Mouse (Mus musculus): Measurements from ENCODE around the gene Cox19. TPM values are rescaled to one million over a fixed set of nuclear protein-coding genes. Genes with fewer than 3 reads are reported as not detected.

Gene Cox19
- polyA plus RNA-seq (2017; shearing (Covaris generic)), result 10 to 100 TPM; 51.7 to 52.5 TPM

GRCm38 (mm10) chr5:139351134-139351533 is at the start of gene Cox19:
Gene Cox19, minus strand, starts transcription at chr5:139351418.

DNA sequence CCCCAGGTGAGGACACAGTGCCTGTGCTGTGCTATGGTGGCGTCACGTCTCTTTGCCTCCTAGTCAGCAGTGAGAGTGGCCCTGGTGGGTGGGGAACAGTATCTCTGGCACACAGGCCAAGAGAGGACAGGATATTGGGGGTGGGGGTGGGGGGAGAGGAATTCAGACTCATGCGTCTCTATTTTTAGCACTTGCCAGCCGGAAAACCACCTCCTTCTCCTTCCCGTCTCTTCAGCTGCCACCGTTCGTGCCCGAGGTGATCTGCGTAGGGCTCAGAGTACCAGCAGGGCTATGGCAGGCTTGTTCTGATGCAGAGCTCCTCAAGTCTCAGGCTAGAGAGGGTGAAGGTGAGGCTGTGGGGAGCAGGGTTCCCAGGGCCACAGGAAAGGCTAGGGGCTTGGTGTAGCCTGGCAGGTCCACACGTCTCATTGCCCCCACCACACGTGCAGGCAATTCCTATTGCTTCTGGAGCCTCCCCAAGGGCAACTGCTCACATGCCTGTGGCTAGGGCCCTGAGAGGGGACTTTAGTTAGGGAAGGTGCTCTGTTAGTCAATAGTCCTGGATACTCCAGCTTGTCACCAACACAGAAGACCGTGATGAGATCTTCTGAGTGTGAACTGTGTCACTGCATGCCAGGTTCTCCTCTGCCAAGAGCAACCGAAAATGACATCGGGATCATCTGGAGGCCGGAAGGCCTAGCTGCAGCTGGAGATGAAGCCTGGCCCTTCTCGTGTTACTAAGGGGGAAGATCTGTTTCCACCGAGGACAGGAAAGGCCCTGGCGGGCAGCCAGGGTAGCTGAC is 26.5 kb upstream of the Cox19 start, which contains the start of gene Gpr146:
TSS of gene Gpr146 (plus strand) at position 230 of the 803 bp plus-strand sequence.

DNA sequence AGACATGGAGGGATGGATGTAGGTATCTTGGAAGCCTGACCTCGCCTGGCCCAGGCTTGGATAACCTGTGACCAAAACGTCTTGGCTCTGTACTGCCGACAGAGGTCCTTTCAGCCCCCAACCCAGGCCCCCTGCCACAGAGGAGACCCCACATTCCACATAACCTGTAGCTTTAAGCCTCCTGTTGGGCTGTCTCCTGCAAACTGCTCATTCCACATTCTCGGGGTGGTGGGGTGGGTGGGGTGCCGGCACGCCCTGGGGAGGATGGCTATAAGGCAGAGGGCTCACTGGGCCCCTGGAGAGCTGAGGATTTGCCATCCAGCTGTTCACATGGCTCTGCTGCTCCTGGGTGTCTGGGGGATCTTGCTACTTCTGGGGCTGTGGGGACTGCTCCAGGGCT is 1.1 kb upstream of the Cox19 start, which contains the start of gene Cyp2w1:
TSS of gene Cyp2w1 (plus strand) at position 301 of the 400 bp plus-strand sequence.

GRCm38 (mm10) chr5:139325395-139325966 is 25.7 kb downstream of the Cox19 start, which contains the start of gene Adap1:
Gene Adap1, minus strand, starts transcription at chr5:139325622.

Other genes starting within 250 kb of the Cox19 start
- 1 to 10 TPM; 2.1 to 4.0 TPM for gene Prkar1b, start 201.4 kb downstream of the Cox19 start, polyA plus RNA-seq (2017; shearing (Covaris generic))
- gene Dnaaf5, start 201.2 kb downstream of the Cox19 start, polyA plus RNA-seq (2017; shearing (Covaris generic)), result 10 to 100 TPM; 19.6 to 31.7 TPM
- 10 to 100 TPM; 30.3 to 35.8 TPM for gene Sun1, start 150.8 kb downstream of the Cox19 start, polyA plus RNA-seq (2017; shearing (Covaris generic))
- 100 to 1,000 TPM; 118 to 148 TPM for gene Get4, start 99.1 kb downstream of the Cox19 start, polyA plus RNA-seq (2017; shearing (Covaris generic))
- 10 to 100 TPM; 13.9 to 77.4 TPM for gene Adap1, start 25.8 kb downstream of the Cox19 start, polyA plus RNA-seq (2017; shearing (Covaris generic))
- not detected for gene Cyp2w1, start 1.2 kb upstream of the Cox19 start, polyA plus RNA-seq (2017; shearing (Covaris generic))
- 10 to 100 TPM; 23.7 to 26.2 TPM for gene Gpr146, start 26.3 kb upstream of the Cox19 start, polyA plus RNA-seq (2017; shearing (Covaris generic))
- under 1 TPM; 0.06 to 0.13 TPM for gene C130050O18Rik, start 53.9 kb upstream of the Cox19 start, polyA plus RNA-seq (2017; shearing (Covaris generic))
- gene Gper1, start 71.7 kb upstream of the Cox19 start, polyA plus RNA-seq (2017; shearing (Covaris generic)), result not detected
- gene 3110082I17Rik, start 109.1 kb upstream of the Cox19 start, polyA plus RNA-seq (2017; shearing (Covaris generic)), result 10 to 100 TPM in 1 of 2 experiments, 1 to 10 TPM in 1; 5.3 to 10.3 TPM
- 10 to 100 TPM; 11.8 to 12.0 TPM for gene Zfand2a, start 133.1 kb upstream of the Cox19 start, polyA plus RNA-seq (2017; shearing (Covaris generic))
- not detected for gene Uncx, start 192.1 kb upstream of the Cox19 start, polyA plus RNA-seq (2017; shearing (Covaris generic))

Measured in activated CD4-positive, CD25-positive, alpha-beta regulatory T cell (primary cell).